Mouse (Mus musculus): ENCODE measurements around the gene Rpl7l1. TPM values are rescaled to one million over a fixed set of nuclear protein-coding genes. Genes with fewer than 3 reads are reported as not detected.
"Not testable (repeated sequence)": the region's sequence is repeated elsewhere in the genome, so short reads cannot be mapped to it uniquely, and the experiment has no call there.

Gene Rpl7l1
- total RNA-seq, 2 experiments from 2014 or later: 51.2 to 59.5 TPM

GRCm38 (mm10) chr17:46783222-46783565, 722 bp upstream of the Rpl7l1 start:
- DNase-seq: no peak

GRCm38 (mm10) chr17:46781876-46782275, 596 bp downstream of the Rpl7l1 start:
- intact Hi-C loops (cut with DNase I): loop anchor here (5.0 kb wide), 1 partner anchor 75 kb away; the partner anchor contains the start of gene Bicral
- no peak for DNase-seq

More at GRCm38 (mm10) chr17:46783222-46783565, 722 bp upstream of the Rpl7l1 start:
- intact Hi-C loops (cut with DNase I): loop anchor here (1.0 to 5.0 kb wide), 2 partner anchors 74 to 105 kb away; partner anchors contain the start of gene Bicral

GRCm38 (mm10) chr17:46776087-46776486, 6.4 kb downstream of the Rpl7l1 start:
- intact Hi-C loops (cut with DNase I): no loop called here

GRCm38 (mm10) chr17:46775070-46775469, 7.4 kb downstream of the Rpl7l1 start:
- no peak for DNase-seq
- intact Hi-C loops (cut with DNase I): no loop called here

More at GRCm38 (mm10) chr17:46776087-46776486, 6.4 kb downstream of the Rpl7l1 start:
- no peak for DNase-seq

- no peak for DNase-seq
- intact Hi-C loops (cut with DNase I): no loop called here
Observed at GRCm38 (mm10) chr17:46774131-46774472, 8.4 kb downstream of the Rpl7l1 start.

- intact Hi-C loops (cut with DNase I): no loop called here
- DNase-seq: no peak
Observed at GRCm38 (mm10) chr17:46773278-46774130, 9.0 kb downstream of the Rpl7l1 start.

GRCm38 (mm10) chr17:46772404-46773277, 9.8 kb downstream of the Rpl7l1 start, which contains the start of gene 2310039H08Rik:
Gene 2310039H08Rik (plus strand): TSS chr17:46772635.
- intact Hi-C loops (cut with DNase I): no loop called here

DNA sequence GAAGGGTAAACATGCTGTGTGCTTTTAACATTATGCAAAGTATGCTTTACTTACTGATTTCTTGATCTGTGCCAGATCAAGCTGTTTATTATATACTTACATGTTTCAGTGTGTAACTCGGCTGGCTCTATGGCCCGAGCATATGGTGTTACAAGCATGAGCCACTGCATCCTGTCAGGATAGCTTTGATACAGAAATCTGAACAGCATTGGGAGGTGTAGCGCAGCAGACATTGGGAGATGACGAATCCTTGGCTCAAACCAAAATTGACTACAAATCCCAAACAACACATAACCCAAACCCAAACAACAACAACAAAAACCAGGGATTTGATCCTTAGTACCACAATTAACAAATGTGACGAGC, 10.5 kb downstream of the Rpl7l1 start:
- intact Hi-C loops (cut with DNase I): no loop called here

More at GRCm38 (mm10) chr17:46772404-46773277, 9.8 kb downstream of the Rpl7l1 start, which contains the start of gene 2310039H08Rik:
- DNase-seq: peak; percentile 82 to 84

GRCm38 (mm10) chr17:46771616-46772015, 10.9 kb downstream of the Rpl7l1 start:
- intact Hi-C loops (cut with DNase I): no loop called here
- DNase-seq: no peak

More for the DNA sequence above, 10.5 kb downstream of the Rpl7l1 start:
- DNase-seq: no peak

- DNase-seq: no peak
- intact Hi-C loops (cut with DNase I): no loop called here
Observed at GRCm38 (mm10) chr17:46771025-46771424, 11.4 kb downstream of the Rpl7l1 start.

DNA sequence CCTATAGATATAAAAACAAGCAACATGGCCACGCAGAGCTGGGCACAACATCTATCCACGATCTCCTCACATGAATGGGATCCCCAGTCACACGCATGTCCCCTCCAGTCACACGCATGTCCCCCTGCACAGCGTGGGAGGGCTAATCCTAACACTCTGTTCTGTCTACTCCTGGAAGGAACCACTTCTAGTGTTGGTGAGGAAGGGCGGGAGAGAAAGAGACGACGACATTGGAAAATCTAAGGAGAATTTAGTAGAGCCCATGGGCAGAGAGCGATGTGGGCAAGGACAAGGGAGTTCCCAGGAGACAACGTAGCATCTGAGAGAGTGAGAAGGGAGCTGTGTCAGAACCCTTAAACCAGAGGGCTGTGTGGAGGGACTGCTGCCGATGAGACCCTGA, 11.9 kb downstream of the Rpl7l1 start:
- no peak for DNase-seq
- intact Hi-C loops (cut with DNase I): no loop called here

GRCm38 (mm10) chr17:46767868-46768267, 14.6 kb downstream of the Rpl7l1 start:
- DNase-seq: no peak
- intact Hi-C loops (cut with DNase I): no loop called here

DNA sequence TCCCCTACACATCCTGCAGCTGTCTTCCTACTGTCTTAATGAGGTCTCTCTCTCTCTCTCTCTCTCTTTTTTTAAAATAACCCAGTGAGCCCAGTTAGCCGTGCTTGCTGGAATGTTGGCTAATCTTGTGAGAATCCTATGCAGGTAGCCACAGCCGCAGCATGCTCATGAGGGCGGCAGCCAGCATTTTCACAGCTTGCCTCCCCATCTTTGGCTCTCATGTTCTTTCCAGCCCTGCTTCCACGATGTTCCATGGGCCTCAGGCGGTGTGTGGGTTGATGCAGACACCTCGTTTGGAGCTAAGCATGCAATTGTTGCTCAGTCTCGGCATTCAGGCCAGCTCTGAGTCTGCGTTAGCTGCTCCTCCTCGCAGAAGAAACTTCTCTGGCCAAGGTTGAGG, 17.6 kb downstream of the Rpl7l1 start:
- DNase-seq; intact Hi-C loops (cut with DNase I): not testable (repeated sequence)

- DNase-seq: no peak
- intact Hi-C loops (cut with DNase I): no loop called here
Observed at GRCm38 (mm10) chr17:46763544-46763943, 18.9 kb downstream of the Rpl7l1 start, which contains the start of gene Ptcra. Gene Ptcra (minus strand): TSS chr17:46763712.

- intact Hi-C loops (cut with DNase I): no loop called here
Observed at GRCm38 (mm10) chr17:46758753-46759152, 23.7 kb downstream of the Rpl7l1 start.

GRCm38 (mm10) chr17:46751794-46752556, 30.5 kb downstream of the Rpl7l1 start, which contains the start of gene Cnpy3:
Gene Cnpy3 (minus strand): TSS chr17:46752214.
- DNase-seq: peak; percentile 97 to 98
- intact Hi-C loops (cut with DNase I): no loop called here

More at GRCm38 (mm10) chr17:46758753-46759152, 23.7 kb downstream of the Rpl7l1 start:
- DNase-seq: no peak

DNA sequence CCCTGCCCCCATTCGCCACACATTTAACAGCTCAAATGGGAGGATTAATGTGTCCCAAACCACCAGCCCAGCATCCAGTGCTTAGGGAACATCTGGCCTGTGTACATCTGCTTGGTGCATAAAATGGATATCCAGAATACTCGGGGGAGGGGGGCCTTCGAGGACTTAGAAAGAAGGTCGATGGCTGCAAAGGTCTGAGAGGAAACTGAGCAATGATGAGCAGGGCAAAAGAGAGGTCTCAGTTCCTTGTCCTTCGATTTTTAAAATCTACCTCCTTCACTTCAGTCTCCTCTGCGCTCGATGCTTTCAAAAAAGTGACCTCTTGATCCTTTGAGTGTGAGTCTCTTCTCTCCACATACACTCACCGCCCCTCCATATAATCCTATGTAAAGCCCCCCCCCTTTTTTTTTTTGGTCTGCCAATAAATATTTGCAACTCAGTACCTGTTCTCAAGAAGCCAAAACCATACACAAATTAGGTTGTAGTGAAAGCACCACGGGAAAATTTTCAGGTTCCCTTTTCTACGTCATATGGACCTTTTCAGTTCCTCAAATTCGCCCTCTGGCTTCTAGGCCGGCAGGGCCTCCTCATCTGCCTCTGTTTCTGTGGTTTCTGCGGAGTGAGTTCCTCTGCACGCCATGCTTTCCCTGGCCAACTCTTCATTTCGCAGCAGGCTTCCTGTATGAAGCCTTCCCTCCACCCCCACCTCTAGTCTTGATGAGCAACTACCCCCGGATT, 31.2 kb downstream of the Rpl7l1 start:
- DNase-seq: no peak
- intact Hi-C loops (cut with DNase I): no loop called here

DNA sequence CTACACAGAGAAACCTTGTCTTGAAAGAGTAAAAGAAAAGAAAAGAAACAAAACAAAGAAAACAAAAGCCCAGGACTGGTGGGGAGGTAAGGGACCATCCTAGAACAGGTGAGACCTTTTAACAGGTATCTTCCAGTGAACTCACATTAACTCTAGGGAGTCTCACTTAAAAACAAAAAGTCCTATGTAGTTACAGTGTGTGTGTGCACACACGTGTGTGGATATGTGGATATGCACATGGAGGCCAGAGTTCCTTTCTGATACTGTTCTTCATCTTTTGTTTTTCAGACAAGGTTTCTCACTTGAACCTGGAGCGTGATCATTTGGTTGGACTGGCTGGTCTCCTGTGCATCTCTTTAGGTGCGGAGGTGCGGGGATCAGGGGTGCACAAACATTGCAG, 31.9 kb downstream of the Rpl7l1 start:
- intact Hi-C loops (cut with DNase I): no loop called here
- DNase-seq: no peak

DNA sequence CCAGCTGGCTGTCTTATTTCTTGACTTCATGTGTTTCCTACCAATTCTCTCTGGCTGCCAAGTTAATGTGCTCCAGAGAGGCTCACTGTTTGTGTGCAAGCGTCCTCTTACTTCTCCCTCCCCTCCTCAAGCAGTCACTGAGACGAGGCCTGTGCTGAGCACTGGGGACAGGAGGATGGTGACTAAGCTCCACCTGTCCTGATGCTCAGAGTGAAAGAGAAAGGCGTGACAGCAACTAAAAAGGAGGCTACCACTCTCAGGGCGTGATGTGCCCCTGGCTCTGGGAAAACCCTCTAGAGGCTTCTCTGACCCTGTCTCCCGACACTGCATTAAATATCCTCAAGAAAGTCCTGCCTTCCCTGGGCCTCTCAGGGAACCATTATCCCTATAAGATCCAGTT, 33.2 kb downstream of the Rpl7l1 start:
- intact Hi-C loops (cut with DNase I): no loop called here
- DNase-seq: no peak

Measured in heart, postnatal 14 days (tissue).